Comparison of ENCODE assay signal across 23 mouse cellular contexts in genomic region chr3:104654921-104655320, GRCm38 (mm10). TPM values are rescaled to one million over a fixed set of nuclear protein-coding genes. Genes with fewer than 3 reads are reported as not detected.
DNase-seq lines count a peak whose midpoint lies in the region; ATAC-seq and TF ChIP-seq lines count a peak whose summit lies in the region.
"Had no signal": no experiment of that assay in that cellular context is flagged by ENCODE, and none has a peak within 500 bp of the region (broad histone marks: within the 10 kb centered on the region; RNA-seq: fewer than 3 reads in every experiment).

No protein-coding gene starts in this region.

- intact Hi-C loops in heart, adult 2 months (cut with DNase I) = no loop called here

- H3K27me3 ChIP-seq in heart, adult 2 months (ENCODE audit: control insufficient read depth, insufficient read depth, low read length) = no peaks in the 10 kb centered on the region
- H3K27me3 ChIP-seq in midbrain, embryonic 13.5 days = no peaks in the 10 kb centered on the region
- H3K27me3 ChIP-seq: CH12.LX; heart, embryonic 12.5 days; hindbrain, embryonic 12.5 days; neural tube, embryonic 15.5 days had no signal

- WGBS in heart, adult 2 months = 31% methylated on average over 4 of the region's 4 CpGs
- WGBS in midbrain, embryonic 13.5 days = 93% methylated on average over 4 of the region's 4 CpGs

- H3K9me3 ChIP-seq in midbrain, embryonic 13.5 days = no peaks in the 10 kb centered on the region
- H3K9me3 ChIP-seq: G1E; heart, embryonic 12.5 days; hindbrain, embryonic 12.5 days; limb, embryonic 10.5 days; midbrain, embryonic 10.5 days; neural tube, embryonic 15.5 days had no signal

- H3K9ac ChIP-seq in heart, adult 2 months (ENCODE audit: low read depth, low read length) = 0 out of 2 replicates have a peak overlapping the region, but pooled peaks have one; percentile 15
- no peak overlapping the region for H3K9ac ChIP-seq in midbrain, embryonic 13.5 days (replicated peaks)
- H3K9ac ChIP-seq: heart, embryonic 12.5 days; hindbrain, embryonic 12.5 days; liver, postnatal 0 days; neural tube, embryonic 15.5 days had no signal

- peaks cover 12% of the 10 kb centered on the region for H3K4me1 ChIP-seq in heart, adult 2 months (ENCODE audit: control insufficient read depth, insufficient read depth, low read length)
- H3K4me1 ChIP-seq in midbrain, embryonic 13.5 days (replicated peaks) = no peaks in the 10 kb centered on the region
- H3K4me1 ChIP-seq: hindbrain, embryonic 12.5 days; limb, embryonic 10.5 days; midbrain, embryonic 10.5 days; neural tube, embryonic 15.5 days had no signal

- TF ChIP-seq CTCF in heart, adult 2 months (IDR thresholded peaks at IDR 0.05) = no peak

- H3K27ac ChIP-seq in heart, adult 2 months = peak overlapping the region; percentile 15
- no peak overlapping the region for H3K27ac ChIP-seq in midbrain, embryonic 13.5 days
- H3K27ac ChIP-seq: hindbrain, embryonic 12.5 days; layer of hippocampus, adult 2 months; limb, embryonic 10.5 days; midbrain, embryonic 10.5 days; neural tube, embryonic 15.5 days had no signal

- H3K4me3 ChIP-seq in heart, adult 2 months = no peak overlapping the region
- H3K4me3 ChIP-seq in midbrain, embryonic 13.5 days (replicated peaks) = no peak overlapping the region
- H3K4me3 ChIP-seq: heart, embryonic 12.5 days; hindbrain, embryonic 12.5 days; layer of hippocampus, adult 2 months; limb, embryonic 10.5 days; midbrain, embryonic 10.5 days; neural tube, embryonic 15.5 days had no signal

- peaks cover 40% of the 10 kb centered on the region for H3K36me3 ChIP-seq in heart, adult 2 months (ENCODE audit: control insufficient read depth, insufficient read depth, low read length)
- peaks cover 22% of the 10 kb centered on the region for H3K36me3 ChIP-seq in midbrain, embryonic 13.5 days

- no peak for DNase-seq in heart, adult 2 months
- no peak for DNase-seq in heart, adult 18-20 months
- DNase-seq in ovary, adult 18-20 months (ENCODE audit: low spot score) = peak; percentile 41
- DNase-seq in ovary, postnatal 14 days (ENCODE audit: low spot score) = no peak
- peak; percentile 38 for DNase-seq in adrenal gland, postnatal 10 days
- DNase-seq in testis, postnatal 14 days (ENCODE audit: low spot score) = peak; percentile 40
- DNase-seq: B cell, adult 2 months; cerebellum, adult 9-10 months; kidney, adult 9 months; kidney, postnatal 25 days; liver, postnatal 0 days; lung, postnatal 10 days had no signal

- no peaks in the 10 kb centered on the region for H3K79me2 ChIP-seq in heart, adult 2 months (replicated peaks; ENCODE audit: control insufficient read depth, insufficient read depth, low read length)

- ATAC-seq in midbrain, embryonic 13.5 days = no peak
- ATAC-seq: forebrain, embryonic 14.5 days; liver, postnatal 0 days had no signal

- no peak for TF ChIP-seq EP300 in heart, adult 2 months (IDR thresholded peaks at IDR 0.05; ENCODE audit: insufficient read depth, low read depth, low read length)

- H3K4me2 ChIP-seq in midbrain, embryonic 13.5 days (replicated peaks) = no peak overlapping the region
- H3K4me2 ChIP-seq: heart, embryonic 12.5 days; hindbrain, embryonic 12.5 days; liver, embryonic 11.5 days; neural tube, embryonic 15.5 days had no signal

- no peak for TF ChIP-seq POLR2A in heart, adult 2 months (IDR thresholded peaks at IDR 0.05; ENCODE audit: insufficient read depth, low read depth, low read length)

RNA-seq across cellular contexts. Expression of gene Slc16a1, which starts 16.5 kb away (rescaled TPM):
- total RNA-seq in heart, adult 2 months (2021) = 100 to 1,000 TPM; 157 to 177 TPM
- 91.9 and 179 TPM in 2 replicates for polyA plus RNA-seq in heart, adult 2 months (2012; rRNA removed)
- total RNA-seq in heart, adult 18-20 months (2021) = 100 to 1,000 TPM; 156 to 159 TPM
- total RNA-seq in adrenal gland, postnatal 10 days (2021) = 100 to 1,000 TPM; 104 to 117 TPM
- polyA plus RNA-seq in midbrain, embryonic 13.5 days (2015; fragmentation: Nextera tagmentation; extraction: Ambion mirVana) = 9.4 and 9.6 TPM in 2 replicates

Comparison
In these comparisons a context has a peak if more than half of its experiments do, and no peak if none do; other contexts are left out.
1. DNase-seq: peak in ovary, adult 18-20 months (single experiment), adrenal gland, postnatal 10 days (single experiment) and testis, postnatal 14 days (single experiment); none in heart, adult 2 months (0 of 2), heart, adult 18-20 months (0 of 2) and ovary, postnatal 14 days (single experiment).